ENCODE assay signal across 8 mouse cellular contexts in genomic region chr16:85899301-85899721, GRCm38 (mm10). TPM values are rescaled to one million over a fixed set of nuclear protein-coding genes. Genes with fewer than 3 reads are reported as not detected.
DNase-seq lines count a peak whose midpoint lies in the region; ATAC-seq and TF ChIP-seq lines count a peak whose summit lies in the region.

No protein-coding gene starts in this region.

- peak overlapping the region; percentile 76 for H3K4me2 ChIP-seq in liver, postnatal 0 days (ENCODE audit: low read depth, low read length)

- peak; percentile 31 for TF ChIP-seq CTCF in heart, adult 2 months (IDR thresholded peaks at IDR 0.05)
- no peak for TF ChIP-seq CTCF in kidney, adult 2 months (conservative IDR thresholded peaks at IDR 0.05; ENCODE audit: insufficient read depth, insufficient read length, low read depth, low read length)
- peak; percentile 15; the same call in 1 of the 2 replicates for TF ChIP-seq CTCF in liver, postnatal 0 days (IDR thresholded peaks at IDR 0.05; ENCODE audit: low read depth)
- TF ChIP-seq CTCF in olfactory bulb, adult 2 months (IDR thresholded peaks at IDR 0.05; ENCODE audit: insufficient read depth, low read depth, low read length) = no peak

- H3K9ac ChIP-seq in heart, adult 2 months (ENCODE audit: low read depth, low read length) = peak overlapping the region; percentile 83
- no peak overlapping the region for H3K9ac ChIP-seq in liver, postnatal 0 days (replicated peaks)

- H3K9me3 ChIP-seq in liver, postnatal 0 days (ENCODE audit: low read length) = no peaks in the 10 kb centered on the region

- intact Hi-C loops in heart, adult 2 months (cut with DNase I) = no loop called here

- H3K79me2 ChIP-seq in heart, adult 2 months (replicated peaks; ENCODE audit: control insufficient read depth, insufficient read depth, low read length) = no peaks in the 10 kb centered on the region

- peaks cover 2% of the 10 kb centered on the region; the same call in 1 of the 2 replicates for H3K4me1 ChIP-seq in heart, adult 2 months (ENCODE audit: control insufficient read depth, insufficient read depth, low read length)
- no peaks in the 10 kb centered on the region for H3K4me1 ChIP-seq in kidney, adult 2 months (ENCODE audit: control insufficient read depth, insufficient read depth, low read length)
- H3K4me1 ChIP-seq in liver, postnatal 0 days (ENCODE audit: insufficient read depth) = no peaks in the 10 kb centered on the region
- peaks cover 11% of the 10 kb centered on the region; the same call in 1 of the 2 replicates for H3K4me1 ChIP-seq in olfactory bulb, adult 2 months (ENCODE audit: control insufficient read depth, insufficient read depth, low read length)

- peak overlapping the region; percentile 62 for H3K4me3 ChIP-seq in heart, adult 2 months
- H3K4me3 ChIP-seq in kidney, adult 2 months (ENCODE audit: insufficient read depth, low read depth, low read length) = peak overlapping the region; percentile 64
- peak overlapping the region; percentile 56; the same call in 1 of the 2 replicates for H3K4me3 ChIP-seq in liver, postnatal 0 days (ENCODE audit: low read depth, low read length)
- H3K4me3 ChIP-seq in olfactory bulb, adult 2 months (ENCODE audit: insufficient read depth, low read depth, low read length) = peak overlapping the region; percentile 53

- no peaks in the 10 kb centered on the region for H3K27me3 ChIP-seq in heart, adult 2 months (ENCODE audit: control insufficient read depth, insufficient read depth, low read length)
- no peaks in the 10 kb centered on the region for H3K27me3 ChIP-seq in kidney, adult 2 months (replicated peaks; ENCODE audit: control insufficient read depth, insufficient read depth, low read length)
- H3K27me3 ChIP-seq in liver, postnatal 0 days (ENCODE audit: insufficient read depth, low read length) = peaks cover 32% of the 10 kb centered on the region

- no peak for TF ChIP-seq POLR2A in heart, adult 2 months (IDR thresholded peaks at IDR 0.05; ENCODE audit: insufficient read depth, low read depth, low read length)
- TF ChIP-seq POLR2A in kidney, adult 2 months (IDR thresholded peaks at IDR 0.05; ENCODE audit: low read depth, low read length) = no peak
- no peak for TF ChIP-seq POLR2A in olfactory bulb, adult 2 months (IDR thresholded peaks at IDR 0.05; ENCODE audit: insufficient read depth, low read depth, low read length)

- DNase-seq in adrenal gland, adult (ENCODE audit: inconsistent age in 2 of 2, low spot score in 1 of 2) = peak; percentile 15 to 58
- no peak for DNase-seq in adrenal gland, adult 8-10 months
- DNase-seq in cerebellum, postnatal 4 days (ENCODE audit: low spot score in 2 of 2) = peak; percentile 25 to 41
- peak; percentile 60 to 61 for DNase-seq in heart, adult 2 months
- DNase-seq in kidney, adult 2 months = peak; percentile 31
- DNase-seq in liver, postnatal 0 days = no peak
- DNase-seq in B cell, adult 2 months = no peak

- WGBS in heart, adult 2 months = 34% methylated on average over 25 of the region's 25 CpGs
- WGBS in kidney, adult 2 months = 36% methylated on average over 25 of the region's 25 CpGs
- WGBS in liver, postnatal 0 days (ENCODE audit: insufficient replicate concordance) = 20% methylated on average over 25 of the region's 25 CpGs
- WGBS in olfactory bulb, adult 2 months = 34% methylated on average over 25 of the region's 25 CpGs

- no peak for TF ChIP-seq EP300 in heart, adult 2 months (IDR thresholded peaks at IDR 0.05; ENCODE audit: insufficient read depth, low read depth, low read length)
- TF ChIP-seq EP300 in liver, postnatal 0 days (IDR thresholded peaks at IDR 0.05; ENCODE audit: low read depth) = no peak

- peak overlapping the region; percentile 83 for H3K27ac ChIP-seq in heart, adult 2 months
- H3K27ac ChIP-seq in kidney, adult 2 months (ENCODE audit: insufficient read depth, low read depth, low read length) = peak overlapping the region; percentile 78
- H3K27ac ChIP-seq in liver, postnatal 0 days (ENCODE audit: low read depth) = no peak overlapping the region
- no peak overlapping the region for H3K27ac ChIP-seq in olfactory bulb, adult 2 months (ENCODE audit: insufficient read depth, low read depth, low read length)

- no peaks in the 10 kb centered on the region for H3K36me3 ChIP-seq in heart, adult 2 months (ENCODE audit: control insufficient read depth, insufficient read depth, low read length)
- H3K36me3 ChIP-seq in kidney, adult 2 months (ENCODE audit: control insufficient read depth, insufficient read depth, low read length) = no peaks in the 10 kb centered on the region
- H3K36me3 ChIP-seq in liver, postnatal 0 days (replicated peaks; ENCODE audit: insufficient read depth, low read length) = no peaks in the 10 kb centered on the region

- ATAC-seq in liver, postnatal 0 days = no peak; the same call in 1 of the 2 replicates

RNA-seq across cellular contexts. Expression of gene Adamts5, which starts 2.3 kb away (rescaled TPM):
- 10 to 100 TPM in 2 of 4 experiments, 1 to 10 TPM in 2; 5.3 to 21.4 (median 9.6) TPM for total RNA-seq in adrenal gland, adult 8-10 months (2022)
- total RNA-seq in heart, adult 2 months (2021) = 1 to 10 TPM; 7.4 to 7.5 TPM
- polyA plus RNA-seq in heart, adult 2 months (2012; rRNA removed) = 3.6 and 4.8 TPM in 2 replicates
- 5.7 and 5.9 TPM in 2 replicates for polyA plus RNA-seq in kidney, adult 2 months (2012; rRNA removed)
- 0.50 and 0.59 TPM in 2 replicates for polyA plus RNA-seq in liver, postnatal 0 days (2015; fragmentation: Nextera tagmentation; extraction: Ambion mirVana)
- polyA plus RNA-seq in olfactory bulb, adult 2 months (2012; ENCODE audit: insufficient read depth, insufficient read length, low replicate concordance, missing spikeins) = not detected in 2 replicates

Comparison
In these comparisons a context has a peak if more than half of its experiments do, and no peak if none do; other contexts are left out.
1. DNase-seq: peak in adrenal gland, adult (2 of 2), cerebellum, postnatal 4 days (2 of 2), heart, adult 2 months (2 of 2) and kidney, adult 2 months (single experiment); none in adrenal gland, adult 8-10 months (single experiment), liver, postnatal 0 days (single experiment) and B cell, adult 2 months (0 of 2).
2. H3K27ac ChIP-seq: peak in heart, adult 2 months (single experiment) and kidney, adult 2 months (single experiment); none in liver, postnatal 0 days (single experiment) and olfactory bulb, adult 2 months (single experiment).
3. CTCF ChIP-seq: peak in heart, adult 2 months (single experiment) and liver, postnatal 0 days (single experiment); none in kidney, adult 2 months (single experiment) and olfactory bulb, adult 2 months (single experiment).
4. Peak in every context shown above with its lines, with median percentiles within 50 percentile points of each other: H3K4me3 ChIP-seq.